Mouse (Mus musculus): ENCODE measurements around the gene Rad9a. TPM values are rescaled to one million over a fixed set of nuclear protein-coding genes. Genes with fewer than 3 reads are reported as not detected.
A peak's percentile ranks its signal among the peaks of the same experiment; 100 is the strongest.

Gene Rad9a
- polyA plus RNA-seq, 1 experiment from 2014 or later, result 15.6 TPM

DNA sequence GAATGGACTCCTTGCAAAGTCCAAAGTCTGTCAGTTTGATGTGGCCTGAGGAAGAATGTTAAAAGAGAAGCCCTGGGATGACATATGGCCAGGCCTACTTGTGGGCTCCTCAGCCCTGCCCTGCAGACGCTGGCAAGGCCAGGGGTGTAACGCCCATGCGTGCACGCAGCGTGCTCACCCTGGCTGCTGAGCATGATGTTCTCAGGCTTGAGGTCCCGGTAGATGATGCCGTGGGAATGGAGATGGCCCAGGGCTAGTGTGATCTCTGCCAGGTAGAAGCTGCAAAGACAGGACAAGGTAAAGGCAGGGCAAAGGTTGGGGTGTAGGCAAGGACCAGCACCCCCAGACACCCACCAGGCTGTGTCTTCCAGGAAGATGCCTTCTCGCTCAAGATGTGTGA, 42.4 kb downstream of the Rad9a start:
- Histone ChIP-seq H3K9me3 (replicated peaks) (no peaks in the 10 kb centered on the region), H3K4me3 (replicated peaks) (no peak overlapping the region), H3K36me3 (replicated peaks) (peaks cover 63% of the 10 kb centered on the region), H3K27ac (replicated peaks) (no peak overlapping the region), H3K9ac (no peak overlapping the region), H3K4me1 (replicated peaks) (peaks cover 46% of the 10 kb centered on the region), H3K27me3 (no peaks in the 10 kb centered on the region), H3K4me2 (no peak overlapping the region)
- WGBS (ENCODE audit: insufficient replicate concordance), result 91% methylated on average over 8 of the region's 8 CpGs
- no peak for ATAC-seq (ENCODE audit: insufficient read depth)

DNA sequence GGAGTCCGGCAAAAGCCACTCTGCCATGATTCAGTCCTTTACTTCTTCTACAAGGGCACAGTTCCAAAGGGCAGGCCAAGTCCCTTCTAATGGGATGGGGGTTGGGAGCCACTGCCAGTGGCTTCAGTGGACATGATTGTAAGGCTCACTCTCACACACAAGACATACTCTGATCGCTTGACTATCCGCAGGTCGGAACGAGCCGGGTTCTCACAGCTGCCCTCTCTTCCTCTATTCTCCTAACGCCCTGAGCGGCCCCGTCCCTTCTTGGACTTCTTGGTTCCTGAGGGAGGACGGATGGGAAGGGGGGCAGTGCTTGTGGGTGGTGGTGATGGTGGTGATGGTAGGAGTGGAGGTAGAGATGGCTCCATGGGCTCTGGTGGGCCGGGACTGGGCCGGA, 44.7 kb downstream of the Rad9a start:
- Histone ChIP-seq H3K4me1 (replicated peaks) (peaks cover 37% of the 10 kb centered on the region), H3K27ac (replicated peaks) (no peak overlapping the region), H3K9me3 (replicated peaks) (no peaks in the 10 kb centered on the region), H3K4me3 (replicated peaks) (no peak overlapping the region), H3K4me2 (no peak overlapping the region), H3K27me3 (no peaks in the 10 kb centered on the region), H3K36me3 (replicated peaks) (peaks cover 81% of the 10 kb centered on the region), H3K9ac (no peak overlapping the region)
- 81% methylated on average over 12 of the region's 12 CpGs for WGBS (ENCODE audit: insufficient replicate concordance)
- no peak for ATAC-seq (ENCODE audit: insufficient read depth)

DNA sequence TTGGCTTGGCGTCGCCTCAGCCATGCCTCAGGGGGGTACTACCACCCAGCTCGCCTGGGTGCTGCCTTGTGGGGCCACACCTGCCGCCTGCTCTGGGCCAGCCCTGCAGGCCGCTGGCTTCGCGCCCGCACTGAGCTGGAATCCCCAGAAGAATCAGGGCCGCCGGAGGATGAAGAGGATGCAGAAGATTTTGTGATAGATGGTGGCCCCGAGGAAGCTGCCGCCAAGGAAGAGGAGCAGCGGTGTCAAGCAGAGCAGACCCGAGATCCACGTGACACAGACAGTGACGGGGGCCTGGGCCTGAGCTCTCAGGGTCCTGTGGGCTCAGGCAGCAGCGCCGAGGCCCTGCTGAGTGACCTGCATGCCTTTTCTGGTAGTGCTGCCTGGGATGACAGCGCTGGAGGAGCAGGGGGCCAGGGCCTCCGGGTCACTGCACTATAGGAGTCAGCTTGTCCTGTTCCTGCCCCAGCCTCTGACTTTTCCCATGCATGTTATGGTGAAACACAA, 45.3 kb downstream of the Rad9a start:
- Histone ChIP-seq H3K9ac (no peak overlapping the region), H3K36me3 (replicated peaks) (peaks cover 80% of the 10 kb centered on the region), H3K9me3 (replicated peaks) (no peaks in the 10 kb centered on the region), H3K4me3 (replicated peaks) (no peak overlapping the region), H3K4me2 (0 out of 2 replicates have a peak overlapping the region, but pooled peaks have one; percentile 37), H3K4me1 (replicated peaks) (peaks cover 33% of the 10 kb centered on the region), H3K27ac (replicated peaks) (0 out of 2 replicates have a peak overlapping the region, but pooled peaks have one; percentile 22), H3K27me3 (no peaks in the 10 kb centered on the region)
- ATAC-seq (ENCODE audit: insufficient read depth), result no peak
- 71% methylated on average over 20 of the region's 20 CpGs for WGBS (ENCODE audit: insufficient replicate concordance)

DNA sequence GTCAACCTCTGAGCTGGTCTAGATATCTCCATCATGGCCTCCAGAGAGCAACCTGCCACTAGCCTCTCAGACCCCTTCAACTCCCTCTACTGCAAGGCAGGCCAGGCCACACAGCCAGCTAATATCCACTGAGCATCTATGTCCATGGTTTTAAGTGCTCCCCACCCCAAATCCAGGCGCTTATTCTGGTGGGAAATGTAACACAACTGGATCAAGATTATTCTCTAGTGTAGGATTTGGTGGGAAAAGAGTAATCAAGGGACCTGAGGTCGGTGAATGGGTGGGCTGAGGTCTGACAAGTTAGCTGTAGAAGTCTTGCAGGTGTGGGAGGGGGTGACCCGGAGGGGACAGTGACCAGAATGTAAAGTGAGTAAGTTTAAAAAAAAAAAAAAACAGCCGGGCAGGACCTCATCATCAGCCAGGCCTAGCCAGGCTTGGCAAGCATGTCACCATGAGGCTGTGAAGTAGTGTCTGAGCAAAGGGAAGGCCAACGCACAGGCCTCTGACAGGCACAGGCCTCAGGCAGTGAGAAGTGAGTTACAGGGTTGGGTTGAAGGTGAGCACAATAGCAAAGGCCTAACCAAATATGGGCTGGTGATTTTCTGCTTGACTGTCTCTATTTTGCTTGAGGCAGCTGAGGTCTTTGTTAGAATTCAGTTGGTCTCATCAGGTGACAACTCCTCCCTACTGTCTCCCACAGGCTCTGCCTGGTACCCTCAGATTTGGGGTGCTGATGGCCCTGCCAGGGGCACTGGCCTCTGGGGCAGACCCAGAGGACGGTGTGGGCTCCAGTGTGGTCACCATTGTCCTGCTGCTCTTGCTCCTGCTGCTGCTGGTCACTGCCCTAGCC, 46.0 kb downstream of the Rad9a start:
- no peak for ATAC-seq (ENCODE audit: insufficient read depth)
- Histone ChIP-seq H3K9me3 (replicated peaks) (no peaks in the 10 kb centered on the region), H3K9ac (0 out of 2 replicates have a peak overlapping the region, but pooled peaks have one; percentile 15), H3K27ac (replicated peaks) (0 out of 2 replicates have a peak overlapping the region, but pooled peaks have one; percentile 22), H3K4me2 (peak overlapping the region; percentile 37), H3K27me3 (no peaks in the 10 kb centered on the region), H3K36me3 (replicated peaks) (peaks cover 81% of the 10 kb centered on the region), H3K4me1 (replicated peaks) (peaks cover 28% of the 10 kb centered on the region), H3K4me3 (replicated peaks) (peak overlapping the region; percentile 22; the same call in 1 of the 2 replicates)
- WGBS (ENCODE audit: insufficient replicate concordance), result 47% methylated on average over 6 of the region's 6 CpGs

DNA sequence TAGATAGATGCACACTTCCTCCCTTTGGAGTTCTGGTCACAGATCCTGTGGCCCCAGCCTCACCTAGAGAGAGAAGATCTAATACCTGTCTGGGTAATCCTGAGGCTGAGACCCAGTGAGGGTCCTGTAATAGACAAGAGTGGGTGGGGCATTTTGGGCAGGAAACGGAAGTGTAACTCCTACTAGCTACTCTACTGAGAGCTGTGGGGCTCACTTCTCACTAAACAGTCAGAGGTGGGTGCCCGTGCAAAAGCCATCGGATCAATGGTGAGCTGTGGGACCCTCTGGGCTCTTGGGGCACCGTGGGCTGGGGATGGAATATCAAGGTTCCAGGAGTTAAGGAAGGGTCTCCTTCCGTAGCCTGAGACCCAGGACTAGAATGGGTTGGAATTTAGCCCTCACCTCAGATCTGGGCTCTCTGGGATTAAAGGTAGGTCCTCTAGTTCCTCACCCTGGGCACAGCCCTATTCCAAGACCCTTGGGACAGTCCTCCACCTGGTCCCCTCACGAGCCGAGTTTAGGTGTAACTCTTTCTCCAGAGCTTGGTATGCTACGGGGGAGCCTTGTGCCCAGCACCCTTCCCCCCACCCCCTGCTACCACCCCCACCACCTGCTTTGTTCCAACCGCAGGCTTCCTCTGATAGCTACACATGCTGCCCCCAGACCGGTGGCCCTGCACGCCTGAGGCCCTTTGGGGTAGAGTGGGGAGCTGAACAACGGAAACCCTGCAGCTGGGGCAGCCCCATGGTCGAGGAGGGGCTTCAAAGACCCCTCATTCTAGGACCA, 46.8 kb downstream of the Rad9a start:
- Histone ChIP-seq H3K9me3 (replicated peaks) (no peaks in the 10 kb centered on the region), H3K4me3 (replicated peaks) (peak overlapping the region; percentile 22; the same call in 1 of the 2 replicates), H3K27ac (replicated peaks) (peak overlapping the region; percentile 22; the same call in 1 of the 2 replicates), H3K9ac (0 out of 2 replicates have a peak overlapping the region, but pooled peaks have one; percentile 15), H3K36me3 (replicated peaks) (peaks cover 81% of the 10 kb centered on the region), H3K27me3 (no peaks in the 10 kb centered on the region), H3K4me1 (replicated peaks) (peaks cover 34% of the 10 kb centered on the region), H3K4me2 (peak overlapping the region; percentile 37)
- 16% methylated on average over 13 of the region's 13 CpGs for WGBS (ENCODE audit: insufficient replicate concordance)
- no peak for ATAC-seq (ENCODE audit: insufficient read depth)

DNA sequence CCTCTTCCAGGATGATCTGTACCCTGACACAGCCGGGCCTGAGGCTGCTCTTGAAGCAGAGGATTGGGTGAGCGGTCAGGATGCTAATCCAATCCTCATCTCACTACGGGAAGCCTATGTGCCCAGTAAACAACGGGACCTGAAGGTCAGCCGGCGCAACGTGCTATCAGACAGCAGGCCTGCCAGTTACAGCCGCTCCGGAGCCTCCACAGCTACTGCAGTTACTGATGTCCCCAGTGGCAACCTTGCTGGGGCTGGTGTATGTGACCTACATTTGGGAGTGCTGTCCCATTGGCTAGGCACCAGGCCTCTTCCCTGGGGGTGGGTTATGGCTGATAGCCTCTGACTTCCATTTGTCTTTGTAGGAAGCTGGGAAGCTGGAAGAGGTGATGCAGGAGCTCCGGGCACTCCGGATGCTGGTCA, 48.2 kb downstream of the Rad9a start, which contains the start of gene Ptprcap:
Gene Ptprcap, plus strand, starts transcription at position 373 of the 423 bp plus-strand sequence.
- H3K4me1 ChIP-seq (replicated peaks), result peaks cover 47% of the 10 kb centered on the region
- peaks cover 67% of the 10 kb centered on the region for H3K36me3 ChIP-seq (replicated peaks)
- H3K9ac ChIP-seq, result no peak within 1 kb of the TSS
- H3K4me2 ChIP-seq, result peak within 1 kb of the TSS; percentile 37
- H3K27ac ChIP-seq (replicated peaks), result peak within 1 kb of the TSS; percentile 20; the same call in 1 of the 2 replicates
- no peak for ATAC-seq (ENCODE audit: insufficient read depth)
- no peak within 1 kb of the TSS for H3K4me3 ChIP-seq (replicated peaks)
- H3K9me3 ChIP-seq (replicated peaks), result no peaks in the 10 kb centered on the region
- WGBS (ENCODE audit: insufficient replicate concordance), result 80% methylated on average over 11 of the region's 11 CpGs
- H3K27me3 ChIP-seq, result no peaks in the 10 kb centered on the region

DNA sequence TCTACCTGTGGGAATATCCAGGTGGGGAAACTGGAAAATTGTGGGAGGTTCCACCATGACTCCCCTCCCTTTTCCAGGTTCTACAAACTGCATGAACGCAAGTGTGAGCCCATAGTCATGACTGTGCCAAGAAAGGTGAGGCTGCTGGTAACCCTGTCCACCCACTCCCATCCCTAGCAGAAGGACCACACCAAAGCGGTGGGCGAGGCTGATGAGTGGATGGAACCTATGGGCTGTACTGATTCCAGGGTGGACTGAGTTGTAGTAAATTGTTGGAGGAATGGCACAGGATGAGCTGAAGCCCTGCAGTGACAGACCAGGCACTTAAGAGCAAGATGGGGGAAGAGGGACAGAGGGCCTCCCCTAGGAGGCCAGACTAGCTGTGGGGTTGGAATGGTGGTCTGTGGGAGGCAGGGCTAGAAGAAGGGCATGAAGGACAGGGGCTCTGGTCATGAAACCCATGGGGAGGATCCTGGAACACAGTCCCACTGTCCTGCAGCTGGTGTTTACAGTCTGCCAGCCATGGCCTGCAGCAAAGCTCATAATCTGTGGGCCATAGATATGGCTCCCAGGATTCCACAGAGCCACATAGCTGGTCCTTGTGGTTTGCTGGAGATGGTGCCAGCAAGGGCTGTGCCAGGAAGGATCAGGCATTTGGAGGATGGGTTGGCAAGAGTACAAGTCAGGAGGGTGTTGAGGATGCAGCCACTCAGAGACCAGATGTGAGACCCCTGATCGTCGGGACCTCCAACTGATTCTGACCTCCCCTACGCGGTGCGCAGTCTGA, 48.8 kb downstream of the Rad9a start:
- Histone ChIP-seq H3K9me3 (replicated peaks) (no peaks in the 10 kb centered on the region), H3K27me3 (no peaks in the 10 kb centered on the region), H3K9ac (no peak overlapping the region), H3K4me2 (no peak overlapping the region), H3K27ac (replicated peaks) (no peak overlapping the region), H3K4me3 (replicated peaks) (no peak overlapping the region), H3K4me1 (replicated peaks) (peaks cover 53% of the 10 kb centered on the region), H3K36me3 (replicated peaks) (peaks cover 61% of the 10 kb centered on the region)
- no peak for ATAC-seq (ENCODE audit: insufficient read depth)
- WGBS (ENCODE audit: insufficient replicate concordance), result 83% methylated on average over 8 of the region's 8 CpGs

DNA sequence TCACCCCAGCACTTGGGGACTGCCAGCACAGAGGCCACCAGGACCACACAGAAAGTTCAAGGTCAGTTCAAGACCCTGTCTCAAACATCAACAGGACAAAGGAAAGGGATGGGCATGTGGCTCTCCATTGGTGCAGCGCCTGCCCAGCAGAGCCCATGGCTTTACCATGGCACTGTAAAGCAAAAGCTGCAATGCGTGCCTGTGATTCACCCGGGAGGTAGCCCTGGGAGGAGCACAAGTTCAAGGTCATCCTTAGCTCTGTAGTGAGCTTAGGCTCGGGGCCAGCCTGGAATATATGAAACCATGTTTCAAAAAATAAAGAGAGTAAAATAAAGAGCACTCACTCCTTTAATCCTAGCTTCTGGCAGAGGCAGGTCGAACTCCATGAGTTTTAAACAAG, 49.6 kb downstream of the Rad9a start:
- H3K9me3 ChIP-seq (replicated peaks), result no peaks in the 10 kb centered on the region
- peaks cover 53% of the 10 kb centered on the region for H3K36me3 ChIP-seq (replicated peaks)
- WGBS (ENCODE audit: insufficient replicate concordance), result 71% methylated on average over 5 of the region's 5 CpGs
- peaks cover 60% of the 10 kb centered on the region for H3K4me1 ChIP-seq (replicated peaks)
- no peaks in the 10 kb centered on the region for H3K27me3 ChIP-seq
- no peak overlapping the region for H3K9ac ChIP-seq
- H3K27ac ChIP-seq (replicated peaks), result no peak overlapping the region
- no peak for ATAC-seq (ENCODE audit: insufficient read depth)
- H3K4me2 ChIP-seq, result no peak overlapping the region
- H3K4me3 ChIP-seq (replicated peaks), result no peak overlapping the region

DNA sequence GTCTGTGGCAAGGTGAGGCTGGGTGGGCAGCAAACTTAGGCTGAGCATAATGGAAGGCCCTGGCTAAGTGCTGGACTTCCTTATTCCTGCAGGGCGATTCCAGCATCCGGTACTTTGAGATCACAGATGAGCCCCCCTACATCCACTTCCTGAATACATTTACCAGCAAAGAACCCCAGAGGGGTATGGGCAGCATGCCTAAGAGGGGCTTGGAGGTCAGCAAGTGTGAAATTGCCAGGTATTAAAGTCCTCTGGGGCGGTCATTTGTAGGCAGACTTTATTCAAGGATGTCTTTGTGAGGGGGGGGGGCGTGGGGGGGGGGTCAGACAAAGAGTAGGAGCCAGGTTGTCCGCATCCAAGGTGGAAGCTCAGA, 50.0 kb downstream of the Rad9a start:
- Histone ChIP-seq H3K36me3 (replicated peaks) (peaks cover 49% of the 10 kb centered on the region), H3K4me2 (no peak overlapping the region), H3K9ac (no peak overlapping the region), H3K27me3 (no peaks in the 10 kb centered on the region), H3K4me1 (replicated peaks) (peaks cover 64% of the 10 kb centered on the region), H3K4me3 (replicated peaks) (no peak overlapping the region), H3K9me3 (replicated peaks) (no peaks in the 10 kb centered on the region), H3K27ac (replicated peaks) (no peak overlapping the region)
- WGBS (ENCODE audit: insufficient replicate concordance), result 68% methylated on average over 5 of the region's 5 CpGs
- ATAC-seq (ENCODE audit: insufficient read depth), result no peak
